Mouse (Mus musculus): ENCODE measurements around the gene Smoc2. TPM values are rescaled to one million over a fixed set of nuclear protein-coding genes. Genes with fewer than 3 reads are reported as not detected.

Gene Smoc2
- polyA plus RNA-seq, 1 experiment from 2014 or later = 79.9 TPM

GRCm38 (mm10) chr17:14295146-14295545, 15.8 kb downstream of the Smoc2 start:
- Histone ChIP-seq H3K27me3 (ENCODE audit: control insufficient read depth, insufficient read depth, low read length) (no peaks in the 10 kb centered on the region), H3K36me3 (ENCODE audit: control insufficient read depth, insufficient read depth, low read length) (no peaks in the 10 kb centered on the region), H3K27ac (ENCODE audit: low read depth, low read length) (no peak overlapping the region), H3K4me3 (ENCODE audit: low read length) (no peak overlapping the region), H3K9ac (ENCODE audit: low read depth, low read length) (no peak overlapping the region), H3K4me2 (replicated peaks; ENCODE audit: low read depth, low read length) (no peak overlapping the region), H3K4me1 (ENCODE audit: control insufficient read depth, insufficient read depth, low read length) (no peaks in the 10 kb centered on the region), H3K9me3 (ENCODE audit: control insufficient read depth, low read length) (no peaks in the 10 kb centered on the region)
- WGBS = 82% methylated on average over 3 of the region's 3 CpGs
- ATAC-seq (ENCODE audit: low FRiP score, low TSS enrichment) = no peak

GRCm38 (mm10) chr17:14300361-14300760, 21.1 kb downstream of the Smoc2 start:
- Histone ChIP-seq H3K27ac (ENCODE audit: low read depth, low read length) (no peak overlapping the region), H3K4me1 (ENCODE audit: control insufficient read depth, insufficient read depth, low read length) (0 out of 2 replicates have a peak, but pooled peaks cover 3% of the 10 kb centered on the region), H3K4me2 (replicated peaks; ENCODE audit: low read depth, low read length) (no peak overlapping the region), H3K36me3 (ENCODE audit: control insufficient read depth, insufficient read depth, low read length) (no peaks in the 10 kb centered on the region), H3K9me3 (ENCODE audit: control insufficient read depth, low read length) (peaks cover 3% of the 10 kb centered on the region; the same call in 1 of the 2 replicates), H3K27me3 (ENCODE audit: control insufficient read depth, insufficient read depth, low read length) (no peaks in the 10 kb centered on the region), H3K9ac (ENCODE audit: low read depth, low read length) (no peak overlapping the region), H3K4me3 (ENCODE audit: low read length) (no peak overlapping the region)
- 84% methylated on average over 5 of the region's 5 CpGs for WGBS
- no peak for ATAC-seq (ENCODE audit: low FRiP score, low TSS enrichment)

GRCm38 (mm10) chr17:14301491-14302344, 22.4 kb downstream of the Smoc2 start:
- 28% methylated on average over 7 of the region's 7 CpGs for WGBS

GRCm38 (mm10) chr17:14302356-14302755, 23.1 kb downstream of the Smoc2 start:
- Histone ChIP-seq H3K4me1 (ENCODE audit: control insufficient read depth, insufficient read depth, low read length) (0 out of 2 replicates have a peak, but pooled peaks cover 3% of the 10 kb centered on the region), H3K4me3 (ENCODE audit: low read length) (no peak overlapping the region), H3K9ac (ENCODE audit: low read depth, low read length) (no peak overlapping the region), H3K36me3 (ENCODE audit: control insufficient read depth, insufficient read depth, low read length) (no peaks in the 10 kb centered on the region), H3K27ac (ENCODE audit: low read depth, low read length) (no peak overlapping the region), H3K9me3 (ENCODE audit: control insufficient read depth, low read length) (peaks cover 3% of the 10 kb centered on the region; the same call in 1 of the 2 replicates), H3K4me2 (replicated peaks; ENCODE audit: low read depth, low read length) (no peak overlapping the region), H3K27me3 (ENCODE audit: control insufficient read depth, insufficient read depth, low read length) (no peaks in the 10 kb centered on the region)
- ATAC-seq (ENCODE audit: low FRiP score, low TSS enrichment) = no peak
- 40% methylated on average over 6 of the region's 6 CpGs for WGBS

More at GRCm38 (mm10) chr17:14301491-14302344, 22.4 kb downstream of the Smoc2 start:
- no peak overlapping the region for H3K9ac ChIP-seq (ENCODE audit: low read depth, low read length)
- H3K9me3 ChIP-seq (ENCODE audit: control insufficient read depth, low read length) = peaks cover 3% of the 10 kb centered on the region; the same call in 1 of the 2 replicates
- H3K4me2 ChIP-seq (replicated peaks; ENCODE audit: low read depth, low read length) = no peak overlapping the region
- no peaks in the 10 kb centered on the region for H3K36me3 ChIP-seq (ENCODE audit: control insufficient read depth, insufficient read depth, low read length)
- no peak for ATAC-seq (ENCODE audit: low FRiP score, low TSS enrichment)
- H3K4me1 ChIP-seq (ENCODE audit: control insufficient read depth, insufficient read depth, low read length) = 0 out of 2 replicates have a peak, but pooled peaks cover 3% of the 10 kb centered on the region
- no peak overlapping the region for H3K4me3 ChIP-seq (ENCODE audit: low read length)
- no peaks in the 10 kb centered on the region for H3K27me3 ChIP-seq (ENCODE audit: control insufficient read depth, insufficient read depth, low read length)
- no peak overlapping the region for H3K27ac ChIP-seq (ENCODE audit: low read depth, low read length)

GRCm38 (mm10) chr17:14303722-14304121, 24.4 kb downstream of the Smoc2 start:
- Histone ChIP-seq H3K36me3 (ENCODE audit: control insufficient read depth, insufficient read depth, low read length) (no peaks in the 10 kb centered on the region), H3K4me2 (replicated peaks; ENCODE audit: low read depth, low read length) (no peak overlapping the region), H3K9ac (ENCODE audit: low read depth, low read length) (no peak overlapping the region), H3K27ac (ENCODE audit: low read depth, low read length) (no peak overlapping the region), H3K9me3 (ENCODE audit: control insufficient read depth, low read length) (peaks cover 3% of the 10 kb centered on the region; the same call in 1 of the 2 replicates), H3K4me3 (ENCODE audit: low read length) (no peak overlapping the region), H3K27me3 (ENCODE audit: control insufficient read depth, insufficient read depth, low read length) (no peaks in the 10 kb centered on the region), H3K4me1 (ENCODE audit: control insufficient read depth, insufficient read depth, low read length) (0 out of 2 replicates have a peak, but pooled peaks cover 3% of the 10 kb centered on the region)
- no peak for ATAC-seq (ENCODE audit: low FRiP score, low TSS enrichment)
- 97% methylated on average over 6 of the region's 6 CpGs for WGBS

GRCm38 (mm10) chr17:14309884-14310283, 30.6 kb downstream of the Smoc2 start:
- no peak; the same call in 1 of the 2 replicates for ATAC-seq (ENCODE audit: low FRiP score, low TSS enrichment)
- no peaks in the 10 kb centered on the region for H3K9me3 ChIP-seq (ENCODE audit: control insufficient read depth, low read length)
- WGBS = 78% methylated on average over 3 of the region's 3 CpGs
- no peaks in the 10 kb centered on the region for H3K36me3 ChIP-seq (ENCODE audit: control insufficient read depth, insufficient read depth, low read length)
- H3K27me3 ChIP-seq (ENCODE audit: control insufficient read depth, insufficient read depth, low read length) = no peaks in the 10 kb centered on the region
- H3K4me3 ChIP-seq (ENCODE audit: low read length) = no peak overlapping the region
- no peak overlapping the region for H3K4me2 ChIP-seq (replicated peaks; ENCODE audit: low read depth, low read length)
- H3K9ac ChIP-seq (ENCODE audit: low read depth, low read length) = no peak overlapping the region
- no peak overlapping the region for H3K27ac ChIP-seq (ENCODE audit: low read depth, low read length)
- no peaks in the 10 kb centered on the region for H3K4me1 ChIP-seq (ENCODE audit: control insufficient read depth, insufficient read depth, low read length)

- Histone ChIP-seq H3K9me3 (ENCODE audit: control insufficient read depth, low read length) (no peaks in the 10 kb centered on the region), H3K27ac (ENCODE audit: low read depth, low read length) (no peak overlapping the region), H3K4me3 (ENCODE audit: low read length) (no peak overlapping the region), H3K36me3 (ENCODE audit: control insufficient read depth, insufficient read depth, low read length) (no peaks in the 10 kb centered on the region), H3K4me2 (replicated peaks; ENCODE audit: low read depth, low read length) (no peak overlapping the region), H3K9ac (ENCODE audit: low read depth, low read length) (no peak overlapping the region), H3K27me3 (ENCODE audit: control insufficient read depth, insufficient read depth, low read length) (no peaks in the 10 kb centered on the region), H3K4me1 (ENCODE audit: control insufficient read depth, insufficient read depth, low read length) (no peaks in the 10 kb centered on the region)
- WGBS = 86% methylated on average over 6 of the region's 6 CpGs
- no peak for ATAC-seq (ENCODE audit: low FRiP score, low TSS enrichment)
Observed at GRCm38 (mm10) chr17:14312440-14312839, 33.1 kb downstream of the Smoc2 start.

GRCm38 (mm10) chr17:14314308-14314707, 35.0 kb downstream of the Smoc2 start:
- Histone ChIP-seq H3K27me3 (ENCODE audit: control insufficient read depth, insufficient read depth, low read length) (no peaks in the 10 kb centered on the region), H3K36me3 (ENCODE audit: control insufficient read depth, insufficient read depth, low read length) (no peaks in the 10 kb centered on the region), H3K9ac (ENCODE audit: low read depth, low read length) (no peak overlapping the region), H3K4me3 (ENCODE audit: low read length) (no peak overlapping the region), H3K9me3 (ENCODE audit: control insufficient read depth, low read length) (no peaks in the 10 kb centered on the region), H3K4me2 (replicated peaks; ENCODE audit: low read depth, low read length) (no peak overlapping the region), H3K27ac (ENCODE audit: low read depth, low read length) (0 out of 2 replicates have a peak overlapping the region, but pooled peaks have one; percentile 37), H3K4me1 (ENCODE audit: control insufficient read depth, insufficient read depth, low read length) (no peaks in the 10 kb centered on the region)
- 74% methylated on average over 1 of the region's 1 CpGs for WGBS
- no peak for ATAC-seq (ENCODE audit: low FRiP score, low TSS enrichment)

GRCm38 (mm10) chr17:14316536-14316935, 37.2 kb downstream of the Smoc2 start:
- Histone ChIP-seq H3K9ac (ENCODE audit: low read depth, low read length) (no peak overlapping the region), H3K4me1 (ENCODE audit: control insufficient read depth, insufficient read depth, low read length) (no peaks in the 10 kb centered on the region), H3K9me3 (ENCODE audit: control insufficient read depth, low read length) (no peaks in the 10 kb centered on the region), H3K4me3 (ENCODE audit: low read length) (no peak overlapping the region), H3K4me2 (replicated peaks; ENCODE audit: low read depth, low read length) (no peak overlapping the region), H3K27me3 (ENCODE audit: control insufficient read depth, insufficient read depth, low read length) (no peaks in the 10 kb centered on the region), H3K36me3 (ENCODE audit: control insufficient read depth, insufficient read depth, low read length) (no peaks in the 10 kb centered on the region), H3K27ac (ENCODE audit: low read depth, low read length) (no peak overlapping the region)
- ATAC-seq (ENCODE audit: low FRiP score, low TSS enrichment) = no peak
- 87% methylated on average over 7 of the region's 7 CpGs for WGBS

All from kidney, embryonic 14.5 days (tissue).